Mouse (Mus musculus) bone marrow macrophage, adult 2 months (primary cell): Measurements from ENCODE around the gene Rbbp6. TPM values are rescaled to one million over a fixed set of nuclear protein-coding genes. Genes with fewer than 3 reads are reported as not detected.

Experiments used
- H3K27ac ChIP-seq: 2 replicates; pipeline ENCODE4 v1.5.1; 2012; ENCODE audit warnings: low read depth, low read length; ENCODE audit not compliant: insufficient read depth
- H3K4me1 ChIP-seq: 2 replicates; pipeline ENCODE4 v1.6.1; 2012; ENCODE audit warnings: low read length; ENCODE audit not compliant: control insufficient read depth, insufficient read depth
- H3K4me3 ChIP-seq: 2 replicates; pipeline ENCODE4 v1.5.1; 2012; ENCODE audit warnings: mild to moderate bottlenecking, low read length, moderate library complexity; ENCODE audit not compliant: insufficient read depth
- CTCF ChIP-seq: IDR thresholded peaks from 2 replicates; pipeline ENCODE4 v1.5.1; 2012; ENCODE audit warnings: low read depth, mild to moderate bottlenecking, low read length, moderate library complexity
- POLR2A ChIP-seq: IDR thresholded peaks from 2 replicates; pipeline ENCODE4 v1.6.1; 2012; ENCODE audit warnings: mild to moderate bottlenecking, low read depth, low read length, borderline replicate concordance
- polyA plus RNA-seq: library from polyadenylated mRNA; stranded (reverse); fragments of >200 nt; gene quantifications from 2 replicates; pipeline ENCODE4 v1.2.4, GENCODE M21; 2012; ENCODE audit not compliant: missing spikeins, insufficient read depth, insufficient read length

The Rbbp6 gene
- polyA plus RNA-seq, 1 experiment = 53.5 TPM

DNA sequence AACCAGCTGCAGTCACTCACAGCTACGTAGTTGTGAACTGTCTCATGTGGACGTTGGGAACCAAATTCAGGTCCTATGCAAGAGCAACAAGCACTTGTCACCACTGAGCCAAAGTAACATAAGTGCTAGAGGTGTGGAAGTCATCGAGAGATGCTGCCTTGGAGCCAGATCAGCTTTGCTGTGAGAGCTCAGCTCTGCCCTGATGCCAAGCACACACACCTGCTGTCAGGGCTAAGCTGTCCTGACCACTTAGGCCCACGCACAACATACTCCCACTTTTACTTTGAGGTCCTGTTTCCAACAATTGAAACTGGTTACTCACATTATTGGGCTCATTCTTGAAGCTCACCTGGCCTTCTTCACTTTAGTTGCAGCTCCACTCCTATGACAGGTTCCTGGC is 37.7 kb downstream of the Rbbp6 start:
- H3K27ac ChIP-seq = no peak overlapping the region
- H3K4me3 ChIP-seq = no peak overlapping the region
- TF ChIP-seq POLR2A = no peak
- TF ChIP-seq CTCF = no peak
- H3K4me1 ChIP-seq = no peaks in the 10 kb centered on the region

GRCm38 (mm10) chr7:123004442-123004841 is 39.0 kb downstream of the Rbbp6 start:
- H3K27ac ChIP-seq = no peak overlapping the region
- no peaks in the 10 kb centered on the region for H3K4me1 ChIP-seq
- no peak for TF ChIP-seq POLR2A
- no peak for TF ChIP-seq CTCF
- H3K4me3 ChIP-seq = no peak overlapping the region

- TF ChIP-seq CTCF = no peak
- TF ChIP-seq POLR2A = no peak
- Histone ChIP-seq H3K27ac (no peak overlapping the region), H3K4me3 (no peak overlapping the region), H3K4me1 (no peaks in the 10 kb centered on the region; the same call in 1 of the 2 replicates)
Measured at GRCm38 (mm10) chr7:123006251-123006650, 40.8 kb downstream of the Rbbp6 start.

DNA sequence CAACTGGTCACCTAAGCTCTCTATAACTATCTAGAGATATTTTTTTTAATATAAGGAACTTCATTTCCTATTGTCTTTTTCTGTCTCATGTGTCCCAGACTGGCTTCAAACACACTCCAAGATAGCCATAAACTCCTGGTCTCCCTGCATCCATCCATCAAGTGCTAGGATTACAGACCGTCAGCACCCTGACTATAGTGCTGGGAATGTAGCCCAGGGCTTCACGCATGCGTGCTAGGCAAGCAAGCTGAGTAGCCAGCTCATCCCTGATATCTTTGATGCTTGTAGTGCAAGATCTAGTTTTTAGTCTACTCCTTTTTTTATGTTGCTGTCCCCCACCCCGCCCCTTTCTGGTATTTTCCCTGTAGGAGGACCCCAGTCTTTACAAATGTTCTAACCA is 42.3 kb downstream of the Rbbp6 start:
- H3K4me3 ChIP-seq = no peak overlapping the region
- no peak overlapping the region for H3K27ac ChIP-seq
- no peaks in the 10 kb centered on the region; the same call in 1 of the 2 replicates for H3K4me1 ChIP-seq
- TF ChIP-seq POLR2A (no peak), CTCF (no peak)

GRCm38 (mm10) chr7:123013466-123013865 is 48.0 kb downstream of the Rbbp6 start:
- Histone ChIP-seq H3K4me3 (no peak overlapping the region), H3K4me1 (no peaks in the 10 kb centered on the region; the same call in 1 of the 2 replicates), H3K27ac (no peak overlapping the region)
- no peak for TF ChIP-seq CTCF

- Histone ChIP-seq H3K4me3 (no peak overlapping the region), H3K4me1 (no peaks in the 10 kb centered on the region; the same call in 1 of the 2 replicates), H3K27ac (no peak overlapping the region)
- TF ChIP-seq POLR2A = no peak
- TF ChIP-seq CTCF = no peak
Measured at GRCm38 (mm10) chr7:123014729-123015128, 49.2 kb downstream of the Rbbp6 start.

- Histone ChIP-seq H3K27ac (no peak overlapping the region), H3K4me3 (no peak overlapping the region), H3K4me1 (no peaks in the 10 kb centered on the region)
- TF ChIP-seq CTCF (peak; percentile 58), POLR2A (no peak)
Measured at GRCm38 (mm10) chr7:123017627-123018026, 52.1 kb downstream of the Rbbp6 start.

GRCm38 (mm10) chr7:123025123-123025522 is 59.6 kb downstream of the Rbbp6 start:
- H3K4me1 ChIP-seq = peaks cover 4% of the 10 kb centered on the region
- no peak for TF ChIP-seq POLR2A
- TF ChIP-seq CTCF = no peak
- no peak overlapping the region for H3K27ac ChIP-seq
- H3K4me3 ChIP-seq = peak overlapping the region; percentile 53

- peak overlapping the region; percentile 32; the same call in 1 of the 2 replicates for H3K4me3 ChIP-seq
- H3K27ac ChIP-seq = no peak overlapping the region
- 0 out of 2 replicates have a peak, but pooled peaks cover 2% of the 10 kb centered on the region for H3K4me1 ChIP-seq
- TF ChIP-seq CTCF (no peak), POLR2A (no peak)
Measured at GRCm38 (mm10) chr7:123030295-123030694, 64.8 kb downstream of the Rbbp6 start.

GRCm38 (mm10) chr7:123030709-123031181 is 65.3 kb downstream of the Rbbp6 start:
- Histone ChIP-seq H3K27ac (no peak overlapping the region), H3K4me1 (0 out of 2 replicates have a peak, but pooled peaks cover 2% of the 10 kb centered on the region), H3K4me3 (peak overlapping the region; percentile 32)
- TF ChIP-seq CTCF (no peak), POLR2A (no peak)
